Mouse (Mus musculus) fat pad, adult 2 months (tissue): ENCODE measurements at regions not wholly inside any gene's neighbourhood (a gene's known extent, or its start where the extent isn't known, plus 50 kb on each side); places are given as distances from the start of the nearest gene placed in this dataset.

ENCODE experiments used
- DNase-seq: peaks from one replicate; pipeline ENCODE4 v3.0.0-alpha.2; 2011; ENCODE audit warnings: low read depth, low spot score; ENCODE audit errors: extremely low read depth

DNA sequence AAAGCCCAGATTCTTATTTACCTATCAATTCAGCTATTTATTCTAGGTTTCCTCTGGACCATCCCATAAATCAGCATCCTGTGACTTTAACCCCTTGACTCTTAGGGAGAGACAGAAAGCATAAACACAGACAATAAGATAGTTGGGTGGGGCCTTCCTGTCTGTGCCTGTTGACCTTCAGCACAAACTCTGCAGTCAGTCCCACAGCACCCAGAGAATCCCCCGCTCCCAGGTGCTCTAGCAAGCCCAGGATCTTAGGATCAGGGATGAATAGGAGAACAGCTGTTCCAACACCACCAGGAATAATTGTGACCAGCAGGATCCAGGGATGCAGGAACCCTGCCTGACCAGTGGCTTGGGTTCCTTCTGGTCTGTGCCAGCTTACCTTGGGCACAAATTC is 107.8 kb downstream of the Basp1 start:
- no peak for DNase-seq

DNA sequence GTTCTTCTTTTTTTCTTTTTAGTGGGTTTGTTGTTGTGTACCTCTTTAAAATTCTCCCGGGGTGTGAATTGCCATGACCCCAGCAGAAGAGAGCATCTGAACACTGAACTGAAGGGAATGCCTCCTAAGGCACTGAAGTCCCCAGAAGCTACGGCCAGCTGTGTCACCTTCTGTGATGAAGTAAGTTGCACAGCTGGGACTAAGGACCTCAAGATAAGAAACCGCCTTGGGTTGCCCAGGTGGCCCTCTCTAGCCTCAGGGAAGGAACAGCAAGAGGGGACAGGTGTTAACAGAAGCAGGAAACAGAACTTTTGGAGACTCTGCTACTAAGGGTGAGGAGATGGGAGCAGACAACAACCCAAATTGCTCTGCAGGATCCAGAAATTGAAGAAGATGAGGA is 110.2 kb downstream of the Basp1 start:
- no peak for DNase-seq

DNA sequence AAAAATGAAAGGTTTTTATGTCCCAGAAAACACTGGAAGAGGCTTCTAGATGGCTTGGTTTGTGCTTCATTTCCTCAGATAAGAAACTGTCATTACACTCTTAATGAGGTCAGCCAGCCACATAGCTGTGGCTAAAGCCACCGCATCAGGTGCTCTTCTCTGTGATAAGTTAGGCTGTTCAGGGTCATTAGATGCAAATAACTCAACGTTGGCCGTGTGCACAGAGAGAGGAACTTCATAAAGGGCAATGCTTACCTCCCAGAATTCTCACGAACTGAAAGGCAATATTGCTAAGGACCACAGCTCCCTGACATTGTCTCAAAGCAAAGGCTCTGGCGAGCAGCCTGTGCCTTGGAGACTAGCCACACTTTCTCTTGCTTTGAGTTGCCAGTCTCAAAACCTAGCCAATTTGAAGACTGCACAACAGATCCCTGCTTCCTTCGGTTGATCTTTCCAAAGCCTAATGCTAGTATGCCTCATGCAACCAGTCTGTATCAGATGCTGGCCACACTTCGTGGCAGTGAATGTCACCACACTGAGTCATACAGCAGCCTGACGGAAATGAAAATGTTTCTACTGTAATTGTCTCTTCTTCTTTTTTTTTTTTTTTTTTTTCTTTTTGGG is 110.8 kb downstream of the Basp1 start:
- no peak for DNase-seq

DNA sequence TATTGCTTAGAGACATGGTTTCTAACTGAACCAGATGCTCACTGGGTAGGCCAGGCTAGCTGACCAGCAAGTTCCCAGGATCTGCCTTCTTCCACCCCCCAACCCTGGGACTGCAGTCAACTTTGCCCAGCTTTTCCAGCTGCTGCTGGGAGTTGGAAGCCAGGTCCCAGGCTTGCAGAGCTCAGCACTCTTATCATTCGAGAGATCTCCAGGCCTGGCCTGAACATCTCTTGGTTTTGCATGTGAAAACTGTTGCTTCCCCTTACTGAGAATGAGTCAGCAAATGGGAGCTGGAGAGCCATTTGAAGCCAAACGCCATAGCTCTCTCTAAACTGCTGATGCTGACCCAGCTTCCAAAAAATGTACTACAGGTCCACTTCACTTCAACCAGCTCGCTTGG is 111.8 kb downstream of the Basp1 start:
- DNase-seq = no peak

DNA sequence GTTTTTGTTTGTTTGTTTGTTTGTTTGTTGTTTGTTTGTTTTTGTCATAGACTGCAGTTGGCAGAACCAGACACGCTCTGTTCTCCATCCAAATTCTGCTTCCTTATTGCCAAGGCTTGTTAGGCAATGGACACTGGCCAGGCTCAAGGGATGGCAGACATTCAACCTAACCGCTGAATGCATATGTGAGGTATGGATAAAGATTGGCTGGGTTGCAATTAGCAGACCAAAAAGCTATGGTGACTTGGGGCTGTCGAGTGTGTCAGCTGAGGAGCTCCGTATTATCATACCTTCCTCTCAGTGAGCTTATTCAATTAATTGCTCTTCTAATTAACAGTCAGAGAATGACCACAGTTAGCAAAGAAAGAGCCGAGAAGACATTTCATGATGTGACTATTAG is 116.3 kb downstream of the Basp1 start:
- no peak for DNase-seq

DNA sequence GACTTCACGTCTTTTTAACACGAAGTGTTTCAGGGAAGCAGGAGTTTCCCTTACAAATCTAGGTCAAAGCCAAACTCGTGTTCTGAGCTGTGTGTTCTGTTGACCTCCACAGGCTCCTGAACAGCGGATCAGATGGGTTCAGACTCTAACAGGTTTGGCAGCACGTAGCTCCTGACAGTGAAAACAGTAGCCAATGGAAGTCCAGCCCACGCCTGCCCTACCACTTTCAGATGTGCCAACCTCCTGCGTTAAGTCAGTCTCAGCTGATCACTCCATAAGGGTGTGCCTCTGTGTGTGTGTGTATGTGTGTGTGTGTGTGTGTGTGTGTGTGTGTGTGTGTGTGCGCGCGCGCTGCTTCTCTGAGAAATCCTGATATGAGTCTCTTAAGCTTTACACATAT is 116.8 kb downstream of the Basp1 start:
- DNase-seq = no peak

DNA sequence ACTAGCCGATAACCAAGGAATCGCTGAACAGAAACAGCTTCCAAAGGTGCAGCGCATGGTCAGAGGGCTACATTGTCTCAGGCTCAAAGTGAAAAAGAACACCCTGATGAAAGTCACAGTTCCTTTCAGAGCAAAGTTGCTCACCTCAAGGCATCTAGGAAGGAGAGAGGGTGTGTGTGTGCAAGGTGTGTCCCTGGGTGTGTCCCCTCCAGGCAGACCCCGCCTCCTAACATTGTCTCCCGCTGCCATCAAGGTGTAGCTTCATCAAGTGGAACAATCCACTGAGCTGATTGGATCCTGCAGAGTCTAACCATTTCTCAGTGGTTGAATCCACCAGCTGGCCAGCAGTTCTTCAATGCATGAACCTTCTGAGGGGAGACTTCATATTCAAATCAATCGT is 117.8 kb downstream of the Basp1 start:
- DNase-seq = no peak

DNA sequence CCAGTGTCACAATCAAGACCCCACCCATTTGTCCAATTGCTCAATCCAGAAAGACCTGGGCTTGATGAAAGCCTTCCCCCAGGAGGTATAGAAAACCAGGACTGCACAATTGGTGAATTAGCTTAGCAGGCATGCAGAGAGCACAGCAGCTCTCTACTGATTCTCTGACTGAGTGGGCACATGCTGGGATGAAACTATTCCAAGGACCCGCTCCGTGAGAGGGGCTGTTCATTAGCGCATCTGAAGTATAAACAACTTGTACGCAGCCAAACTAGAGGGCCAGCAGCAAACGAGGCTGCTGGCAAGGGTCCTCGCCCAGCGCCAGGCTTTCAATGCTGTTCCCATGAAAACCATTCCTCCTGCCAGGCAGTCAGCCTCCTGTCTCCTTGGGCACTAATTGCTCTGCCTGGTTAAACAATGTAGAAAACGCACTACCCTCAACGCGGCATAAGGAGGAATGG is 122.3 kb downstream of the Basp1 start:
- DNase-seq = no peak

DNA sequence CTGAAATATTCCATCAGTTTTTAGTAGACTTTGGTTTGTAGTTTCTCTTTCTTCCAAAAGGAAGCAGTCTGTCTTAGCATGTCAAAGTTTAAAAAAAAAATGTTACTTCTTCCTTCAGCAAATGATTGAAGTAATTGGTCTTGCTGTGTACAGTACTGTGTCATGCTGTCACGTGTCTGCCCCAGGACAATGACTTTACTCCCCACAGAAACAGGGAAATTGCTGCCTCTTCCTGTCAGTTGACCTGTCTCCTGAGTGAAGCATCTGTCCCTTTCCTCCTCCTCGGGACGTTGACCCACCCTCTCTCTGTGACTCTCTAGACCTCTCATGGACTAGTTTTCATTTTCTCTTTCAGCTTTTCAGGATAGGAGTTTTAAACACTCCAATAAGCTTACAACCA is 125.7 kb downstream of the Basp1 start:
- no peak for DNase-seq

DNA sequence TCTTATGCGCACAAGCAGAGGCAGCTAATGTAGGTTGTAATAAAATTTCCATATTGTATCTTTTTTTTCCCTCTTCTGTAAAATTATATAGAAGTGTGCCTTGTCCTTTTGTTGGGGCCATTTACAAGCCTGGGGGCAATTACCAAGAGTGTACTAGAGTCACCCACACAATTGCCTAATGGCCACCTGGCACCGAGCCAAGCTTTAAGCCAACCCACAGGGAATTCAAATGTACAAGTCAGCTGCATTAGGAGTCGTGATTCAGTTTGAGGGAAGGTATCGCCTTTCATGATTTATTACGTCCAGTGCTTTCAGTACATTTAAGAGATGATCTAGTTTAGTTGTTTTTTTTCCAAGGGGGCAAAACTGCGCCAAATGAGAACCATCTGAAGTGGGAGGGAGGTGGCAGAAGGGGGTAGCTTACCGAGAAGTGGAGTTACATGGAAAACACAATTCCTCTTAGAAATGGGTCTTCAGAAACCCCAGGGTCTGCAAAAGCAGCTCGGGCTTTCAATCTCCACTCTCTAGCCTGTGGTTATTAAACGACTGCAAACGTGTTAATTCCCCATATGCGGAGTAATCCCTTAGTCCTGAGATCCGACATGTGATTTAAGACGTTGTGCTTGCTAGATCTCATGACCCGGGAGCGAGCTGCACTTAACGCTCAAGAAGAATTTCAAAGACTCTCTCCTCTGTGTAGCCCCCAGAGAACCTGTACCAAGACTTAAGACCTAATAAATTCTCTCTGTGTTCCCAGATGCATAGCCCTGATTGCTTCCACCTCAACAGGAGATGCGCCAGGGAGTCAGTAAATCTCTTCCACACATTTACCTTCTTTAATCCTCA is 129.0 kb downstream of the Basp1 start:
- peak; percentile 3 for DNase-seq

DNA sequence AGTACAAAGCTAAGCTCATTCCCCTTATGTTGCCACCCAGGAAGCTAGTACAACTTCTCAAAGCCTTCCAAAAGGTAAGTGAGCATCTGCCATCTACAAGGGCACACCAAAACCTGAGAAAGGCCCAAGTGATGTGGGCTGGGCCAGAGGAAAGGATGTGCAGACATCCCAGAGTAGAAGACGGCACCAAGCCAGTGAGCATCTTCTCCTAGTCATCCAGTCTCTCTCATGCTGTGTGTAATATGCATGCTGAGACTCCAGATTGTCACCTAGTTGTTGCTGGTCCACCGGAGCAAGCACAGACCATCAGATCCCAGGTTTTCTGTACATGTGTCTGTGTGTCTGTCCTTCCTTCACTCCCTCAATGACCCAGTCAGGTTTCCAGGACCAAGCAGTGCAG is 129.9 kb downstream of the Basp1 start:
- DNase-seq = no peak

DNA sequence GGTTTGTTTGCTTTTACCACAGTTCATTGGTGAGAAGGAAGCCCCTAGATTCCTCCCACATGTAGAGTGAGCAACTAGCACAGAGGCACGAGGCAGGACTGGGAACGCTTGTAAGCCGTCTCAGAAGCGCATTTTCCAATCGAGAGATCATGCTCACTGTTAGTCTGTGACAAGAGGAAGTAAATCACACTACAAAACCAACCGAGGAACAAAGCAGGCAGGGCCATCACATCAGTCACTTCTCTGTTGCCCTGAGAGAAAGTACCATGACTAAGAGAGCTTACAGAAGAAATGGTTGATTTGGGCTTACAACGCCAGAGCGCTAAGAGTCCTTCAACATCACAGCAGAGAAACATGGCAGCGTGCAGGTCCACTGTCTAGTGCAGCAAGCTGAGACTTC is 131.2 kb downstream of the Basp1 start:
- no peak for DNase-seq

DNA sequence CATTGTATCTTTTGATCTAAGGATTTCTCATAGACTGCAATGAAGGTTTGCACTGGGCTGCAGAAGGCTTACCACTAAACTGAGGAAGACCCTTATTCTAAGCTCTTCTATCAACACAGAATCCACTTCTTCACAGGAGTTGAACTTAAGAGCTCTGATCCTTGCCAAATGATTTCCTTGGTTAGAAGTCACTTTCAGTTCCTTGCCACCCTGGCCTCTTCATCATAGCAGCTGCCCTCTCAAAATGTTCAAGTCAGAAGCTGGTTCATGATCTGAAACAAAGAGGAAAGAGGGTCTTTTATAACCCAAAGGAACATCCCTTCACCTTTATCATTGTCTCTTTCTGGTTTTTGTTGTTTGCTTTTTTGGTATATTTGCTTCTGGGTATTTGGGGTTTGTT is 131.6 kb downstream of the Basp1 start:
- DNase-seq = no peak

DNA sequence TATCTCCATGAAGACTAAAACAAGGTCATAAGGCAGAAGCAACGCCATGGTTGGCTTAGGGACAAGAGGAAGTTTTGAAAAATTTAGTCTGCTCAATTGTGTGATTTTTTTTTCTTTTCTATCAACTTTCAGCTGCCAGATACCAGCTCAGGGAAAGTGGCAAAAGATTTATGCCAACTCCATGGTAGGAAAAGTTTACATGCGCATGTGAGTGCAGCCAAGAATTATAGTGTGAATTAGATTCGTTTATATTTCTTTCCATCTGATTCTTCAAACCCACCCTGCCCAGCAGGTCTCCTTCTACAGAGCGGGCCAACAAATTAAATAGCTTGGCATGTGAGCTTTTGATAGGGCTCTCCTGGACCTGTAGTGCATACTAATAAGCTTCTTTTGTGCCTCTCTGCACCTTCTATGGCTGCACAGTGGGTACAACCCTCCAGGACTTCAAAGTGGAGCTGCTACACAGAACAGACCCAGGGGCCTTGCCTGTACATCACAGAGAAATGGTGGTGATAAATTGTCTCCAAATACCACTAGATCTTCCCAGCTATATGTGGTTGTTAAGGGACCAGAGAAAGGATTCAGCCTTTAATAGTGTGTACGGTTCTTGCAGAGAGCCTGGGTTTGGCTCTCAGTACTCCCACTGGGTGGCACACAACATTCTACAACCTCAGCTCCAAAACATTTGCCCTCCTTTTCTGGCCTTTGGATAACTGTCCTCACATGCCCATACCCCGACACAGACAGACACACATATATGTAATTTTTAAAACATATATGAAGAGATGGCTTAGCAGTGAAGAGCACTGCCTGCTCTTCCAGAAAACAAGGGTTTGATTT is 135.0 kb downstream of the Basp1 start:
- no peak for DNase-seq

DNA sequence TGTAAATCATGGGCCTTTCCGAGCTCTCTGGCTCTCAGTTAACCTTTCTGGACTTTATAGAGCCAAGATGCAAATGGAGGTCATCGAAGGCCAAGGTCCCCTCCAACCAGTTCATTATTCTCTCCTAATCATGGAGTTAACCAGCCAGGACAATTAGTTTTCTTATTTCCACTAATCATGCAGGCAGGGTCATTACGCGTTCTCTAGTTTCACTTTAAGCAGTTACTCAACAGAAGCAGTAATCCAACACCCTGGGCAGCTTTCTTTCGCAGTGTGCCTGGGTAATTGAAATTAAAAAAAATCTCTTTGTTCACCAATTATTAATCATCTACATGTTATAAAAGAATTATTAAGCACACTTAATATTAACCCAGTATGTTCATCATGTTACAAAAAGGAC is 137.3 kb downstream of the Basp1 start:
- no peak for DNase-seq

DNA sequence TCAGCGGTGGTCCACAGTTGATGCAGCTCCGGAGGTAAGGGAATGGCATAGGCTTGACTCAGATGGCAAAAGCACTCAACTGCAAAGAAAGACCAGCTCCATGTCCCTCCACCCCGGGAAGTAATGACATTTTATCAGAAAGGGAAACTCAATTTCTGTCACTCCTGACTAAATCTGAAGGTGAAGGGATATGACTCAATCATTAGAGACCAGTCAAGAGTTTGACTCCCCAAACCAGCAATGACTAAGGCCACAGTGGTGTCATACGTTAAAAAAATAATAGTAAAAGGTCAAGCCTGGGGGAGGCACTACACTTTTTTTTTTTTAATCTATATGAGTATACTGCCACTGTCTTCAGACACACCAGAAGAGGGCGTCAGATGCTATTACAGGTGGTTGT is 141.7 kb downstream of the Basp1 start:
- no peak for DNase-seq

DNA sequence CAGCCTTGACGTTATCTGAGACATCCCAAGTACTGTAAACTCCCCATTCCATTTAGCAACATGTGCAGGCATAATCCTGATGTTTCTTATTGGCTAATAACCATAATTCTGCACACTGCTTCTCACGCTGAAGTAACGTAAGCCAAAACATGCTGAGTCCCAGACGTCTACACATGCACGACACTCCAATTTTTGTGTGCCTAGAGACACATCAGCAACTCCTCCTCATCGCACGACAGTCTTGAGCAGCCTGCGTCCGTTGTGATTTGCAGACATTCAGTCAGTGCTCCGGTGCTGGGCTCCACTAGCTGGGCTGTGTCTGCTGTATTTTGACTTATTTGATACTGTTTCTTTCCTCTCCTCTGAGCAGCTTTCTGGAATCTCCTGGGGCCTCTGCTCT is 143.2 kb downstream of the Basp1 start:
- DNase-seq = no peak

DNA sequence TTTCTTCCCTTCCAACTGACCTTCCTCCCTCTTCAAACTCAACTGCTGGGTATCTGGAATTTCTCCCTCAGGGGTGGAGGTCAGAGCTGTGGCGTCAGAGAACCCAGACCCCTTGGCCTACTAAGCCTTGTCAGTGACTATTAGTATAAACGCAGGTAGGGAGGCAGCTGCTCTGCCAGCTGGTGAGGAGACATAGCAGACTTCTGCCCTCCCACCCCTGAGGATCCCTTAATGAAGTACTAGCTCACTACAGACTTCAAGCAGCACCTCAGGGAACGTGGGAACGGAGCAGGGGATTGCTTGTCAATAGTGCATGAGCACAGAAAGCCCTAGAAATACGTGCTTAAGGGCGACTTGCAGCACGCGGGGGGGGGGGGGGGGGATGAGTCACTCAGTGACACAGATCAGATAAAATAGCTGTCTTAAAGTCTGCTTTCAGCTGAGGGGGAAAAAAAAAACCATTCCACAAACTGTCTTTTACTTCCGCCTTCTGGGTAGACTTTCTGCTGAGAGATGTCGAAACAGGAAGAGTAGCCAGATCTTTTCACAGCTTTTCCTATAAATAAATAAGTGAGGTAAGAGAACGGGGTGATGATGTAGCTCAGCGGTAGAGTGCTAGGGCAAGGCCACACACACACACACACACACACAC is 144.1 kb downstream of the Basp1 start:
- DNase-seq = peak; percentile 3

DNA sequence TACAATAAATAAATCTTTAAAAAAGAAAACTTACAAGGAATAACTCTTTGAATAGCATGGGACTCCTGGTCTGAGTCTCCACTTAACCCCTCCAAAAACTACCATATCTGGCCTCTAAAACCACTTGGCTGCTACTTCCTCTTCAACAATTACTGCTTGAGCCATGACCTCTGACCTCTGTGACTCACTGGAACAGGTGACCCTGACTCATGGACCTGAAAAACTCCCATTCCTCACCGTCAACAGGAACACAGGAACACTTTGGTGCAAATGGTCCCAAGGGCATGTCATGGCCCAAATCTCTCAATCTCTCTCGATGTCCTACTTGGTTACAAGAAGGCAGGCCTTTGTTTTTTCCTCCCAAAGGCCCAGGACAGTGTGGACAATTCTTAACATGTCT is 145.1 kb downstream of the Basp1 start:
- DNase-seq = no peak

DNA sequence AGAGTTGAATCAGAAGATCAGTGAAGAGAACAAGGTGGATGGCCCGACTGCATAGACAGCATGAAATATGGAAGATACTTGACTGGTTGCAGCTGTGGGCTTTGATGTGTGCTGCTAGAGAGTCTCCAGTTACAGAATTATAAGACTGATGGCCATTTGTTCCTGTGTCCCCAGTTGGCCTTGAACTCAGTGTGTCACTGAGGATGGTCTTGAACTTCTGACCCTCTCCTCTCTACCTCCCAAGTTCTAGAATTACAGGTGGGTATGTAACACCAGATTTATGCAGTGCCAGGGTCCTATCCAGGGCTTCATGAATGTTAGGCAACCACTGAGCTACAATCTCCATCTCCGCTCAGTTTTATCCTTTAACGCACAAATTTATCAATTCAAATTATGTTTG is 146.1 kb downstream of the Basp1 start:
- no peak for DNase-seq
